Mouse (Mus musculus) megakaryocyte, embryonic 14.5 days (primary cell): Measurements from ENCODE around the gene Gipc3.

Experiments used
- FLI1 ChIP-seq: IDR thresholded peaks from 2 replicates; pipeline ENCODE4 v1.6.1; 2012; ENCODE audit warnings: low read length, inconsistent platforms, mixed read lengths
- GATA1 ChIP-seq: IDR thresholded peaks from 3 replicates; pipeline ENCODE4 v1.6.1; 2012; ENCODE audit warnings: mixed read lengths, low read length, inconsistent platforms, borderline replicate concordance

GRCm38 (mm10) chr10:81387716-81388115 is 44.6 kb upstream of the Gipc3 start:
- TF ChIP-seq GATA1, result no peak
- no peak for TF ChIP-seq FLI1
